Mouse (Mus musculus) MEL (cell line): ENCODE data around the gene Dlx2. TPM values are rescaled to one million over a fixed set of nuclear protein-coding genes. Genes with fewer than 3 reads are reported as not detected.
A peak's percentile ranks its signal among the peaks of the same experiment; 100 is the strongest.

Source experiments
- DNase-seq: peaks from one replicate; pipeline ENCODE4 v3.0.0; 2011; ENCODE audit warnings: low read depth, low spot score
- H3K27ac ChIP-seq: 2 replicates; pipeline ENCODE4 v1.5.1; 2012; ENCODE audit warnings: low read depth, mild to moderate bottlenecking, control low read depth, low read length, moderate library complexity; ENCODE audit not compliant: control insufficient read depth
- H3K27me3 ChIP-seq, 2 experiments: fragments of 150-350 bp in 1 of 2; sonication (generic) in 1 of 2; 2 replicates each; pipeline ENCODE4 v1.6.1; 2012; ENCODE audit warnings: low read length in 2 of 2, mild to moderate bottlenecking in 2 of 2, improper control_type of control experiment in 1 of 2, moderate library complexity in 1 of 2; ENCODE audit not compliant: insufficient read depth in 2 of 2, control insufficient read depth in 1 of 2
- H3K36me3 ChIP-seq, 2 experiments: 2 replicates each; pipeline ENCODE4 v1.6.1; 2012 to 2014; ENCODE audit warnings: low read length in 2 of 2, improper control_type of control experiment in 1 of 2, inconsistent platforms in 1 of 2, mild to moderate bottlenecking in 1 of 2; ENCODE audit not compliant: insufficient read depth in 2 of 2, control insufficient read depth in 1 of 2
- H3K4me1 ChIP-seq, 2 experiments: fragments of 150-350 bp in 1 of 2; sonication (generic) in 1 of 2; 2 replicates each; pipeline ENCODE4 v1.6.1; 2012; ENCODE audit warnings: low read length in 2 of 2, improper control_type of control experiment in 1 of 2, mild to moderate bottlenecking in 1 of 2; ENCODE audit not compliant: insufficient read depth in 2 of 2, control insufficient read depth in 1 of 2
- H3K4me3 ChIP-seq, 2 experiments: fragments of 150-350 bp in 1 of 2; sonication (generic) in 1 of 2; 2 replicates each; pipeline ENCODE4 v1.5.1; 2012; ENCODE audit warnings: low read depth in 2 of 2, low read length in 2 of 2, mild to moderate bottlenecking in 2 of 2, moderate library complexity in 2 of 2, control low read depth in 1 of 2, improper control_type of control experiment in 1 of 2; ENCODE audit not compliant: control insufficient read depth in 1 of 2, insufficient read depth in 1 of 2
- H3K79me2 ChIP-seq: 2 replicates; pipeline ENCODE4 v1.6.1; 2012; ENCODE audit warnings: mild to moderate bottlenecking, low read length, moderate library complexity; ENCODE audit not compliant: control insufficient read depth, poor library complexity, insufficient read depth
- H3K9ac ChIP-seq: 2 replicates; pipeline ENCODE4 v1.6.1; 2012; ENCODE audit warnings: low read depth, mild to moderate bottlenecking, control low read depth, low read length, moderate library complexity; ENCODE audit not compliant: control insufficient read depth, poor library complexity, severe bottlenecking
- H3K9me3 ChIP-seq: fragments of 150-350 bp; sonication (generic); replicated peaks from 2 replicates; pipeline ENCODE4 v1.6.1; 2012; ENCODE audit warnings: mild to moderate bottlenecking, low read length, improper control_type of control experiment, moderate library complexity; ENCODE audit not compliant: insufficient read depth
- CHD2 ChIP-seq: IDR thresholded peaks from 2 replicates; pipeline ENCODE4 v1.6.1; 2011; ENCODE audit warnings: low read length, improper control_type of control experiment
- CTCF ChIP-seq, 3 experiments: IDR thresholded peaks in 2 of 3; conservative IDR thresholded peaks in 1 of 3; 2 replicates each; pipeline ENCODE4 v1.5.1; 2011 to 2012; ENCODE audit warnings: low read length in 3 of 3, low read depth in 2 of 3, mild to moderate bottlenecking in 2 of 3, improper control_type of control experiment in 1 of 3, inconsistent platforms in 1 of 3, mixed read lengths in 1 of 3, moderate library complexity in 1 of 3; ENCODE audit not compliant: control insufficient read depth in 1 of 3, insufficient read depth in 1 of 3, poor library complexity in 1 of 3, severe bottlenecking in 1 of 3
- E2F4 ChIP-seq: IDR thresholded peaks from 2 replicates; pipeline ENCODE4 v1.6.1; 2011; ENCODE audit warnings: low read depth, low read length, improper control_type of control experiment, borderline replicate concordance
- EP300 ChIP-seq, 2 experiments: IDR thresholded peaks; 2 replicates each; pipeline ENCODE4 v1.6.1; 2011; ENCODE audit warnings: improper control_type of control experiment in 2 of 2, low read length in 2 of 2, low read depth in 1 of 2, mild to moderate bottlenecking in 1 of 2
- ETS1 ChIP-seq: IDR thresholded peaks from 2 replicates; pipeline ENCODE4 v1.6.1; 2012; ENCODE audit warnings: low read depth, mild to moderate bottlenecking, inconsistent platforms, low read length, improper control_type of control experiment, moderate library complexity
- KAT2A ChIP-seq: conservative IDR thresholded peaks from 2 replicates; pipeline ENCODE4 v1.6.1; 2012; ENCODE audit warnings: low read depth, low read length, improper control_type of control experiment, inconsistent platforms
- MAX ChIP-seq: IDR thresholded peaks from 2 replicates; pipeline ENCODE4 v1.6.1; 2011; ENCODE audit warnings: low read length, improper control_type of control experiment
- MXI1 ChIP-seq: IDR thresholded peaks from 2 replicates; pipeline ENCODE4 v1.6.1; 2011; ENCODE audit warnings: mild to moderate bottlenecking, low read depth, low read length, improper control_type of control experiment
- MYB ChIP-seq: IDR thresholded peaks from 2 replicates; pipeline ENCODE4 v1.6.1; 2011; ENCODE audit warnings: mild to moderate bottlenecking, low read depth, low read length, improper control_type of control experiment
- MYC ChIP-seq: IDR thresholded peaks from 2 replicates; pipeline ENCODE4 v1.6.1; 2011; ENCODE audit warnings: low read depth, mild to moderate bottlenecking, low read length, improper control_type of control experiment, moderate library complexity
- POLR2AphosphoS5 ChIP-seq: IDR thresholded peaks from 2 replicates; pipeline ENCODE4 v1.6.1; 2012; ENCODE audit warnings: low read depth, borderline replicate concordance, mild to moderate bottlenecking, inconsistent platforms, low read length, moderate library complexity, mixed read lengths
- RAD21 ChIP-seq: IDR thresholded peaks from 2 replicates; pipeline ENCODE4 v1.6.1; 2011; ENCODE audit warnings: mild to moderate bottlenecking, low read depth, low read length, improper control_type of control experiment
- SMC3 ChIP-seq: IDR thresholded peaks from 2 replicates; pipeline ENCODE4 v1.6.1; 2011; ENCODE audit warnings: low read depth, low read length, improper control_type of control experiment
- TBP ChIP-seq: IDR thresholded peaks from 2 replicates; pipeline ENCODE4 v1.8.0; 2011; ENCODE audit warnings: low read depth, low read length, improper control_type of control experiment
- TCF12 ChIP-seq: IDR thresholded peaks from 2 replicates; pipeline ENCODE4 v1.6.1; 2014; ENCODE audit warnings: low read depth, mild to moderate bottlenecking, inconsistent platforms, low read length, improper control_type of control experiment, moderate library complexity
- USF2 ChIP-seq, 2 experiments: IDR thresholded peaks; 2 replicates each; pipeline ENCODE4 v1.6.1; 2011 to 2012; ENCODE audit warnings: improper control_type of control experiment in 2 of 2, low read length in 2 of 2, borderline replicate concordance in 1 of 2, inconsistent platforms in 1 of 2, low read depth in 1 of 2, mild to moderate bottlenecking in 1 of 2; ENCODE audit not compliant: insufficient read depth in 1 of 2
- ZC3H11A ChIP-seq: IDR thresholded peaks from 2 replicates; pipeline ENCODE4 v1.6.1; 2012; ENCODE audit warnings: low read depth, mild to moderate bottlenecking, inconsistent platforms, low read length, improper control_type of control experiment
- ZKSCAN1 ChIP-seq: IDR thresholded peaks from 2 replicates; pipeline ENCODE4 v1.6.1; 2012; ENCODE audit warnings: low read depth, mild to moderate bottlenecking, inconsistent platforms, low read length, improper control_type of control experiment, moderate library complexity
- ZNF384 ChIP-seq: IDR thresholded peaks from 2 replicates; pipeline ENCODE4 v1.6.1; 2012; ENCODE audit warnings: low read depth, mild to moderate bottlenecking, inconsistent platforms, low read length, improper control_type of control experiment
- polyA plus RNA-seq, 2 experiments: library from polyadenylated mRNA; stranded (reverse) in 1 of 2; unstranded in 1 of 2; fragments of >175 nt in 1 of 2; fragments of >200 nt in 1 of 2; gene quantifications; 2 replicates each; pipeline versions ENCODE4 v1.2.1 to v1.2.4; 2012; ENCODE audit warnings: low replicate concordance in 2 of 2, low read depth in 1 of 2; ENCODE audit not compliant: insufficient read length in 2 of 2, insufficient read depth in 1 of 2, missing spikeins in 1 of 2
- total RNA-seq: library from RNA; depleted of rRNA; stranded (reverse); fragments of 300-350 nt; gene quantifications from 2 replicates; pipeline ENCODE4 v1.2.3, GENCODE M21; 2012

The Dlx2 gene
- total and polyA plus RNA-seq, 3 experiments, result not detected

GRCm38 (mm10) chr2:71556071-71556470 is 9.5 kb upstream of the Dlx2 start:
- Histone ChIP-seq H3K27ac (no peak overlapping the region), H3K4me1 (no peaks in the 10 kb centered on the region), H3K9me3 (no peaks in the 10 kb centered on the region), H3K79me2 (no peaks in the 10 kb centered on the region), H3K4me3 (no peak overlapping the region), H3K27me3 (peaks cover 2 to 6% of the 10 kb centered on the region in 2 experiments; a peak in 2 of 4 replicates), H3K9ac (no peak overlapping the region), H3K36me3 (no peaks in the 10 kb centered on the region)
- peak; percentile 29 for DNase-seq
- peak; percentile 24 to 42 (median 42) for TF ChIP-seq CTCF (IDR thresholded peaks at IDR 0.05 in 2 of 3, conservative IDR thresholded peaks at IDR 0.05 in 1 of 3; ENCODE audit: control insufficient read depth in 1 of 3, insufficient read depth in 1 of 3, low read depth in 2 of 3, low read length in 3 of 3, poor library complexity in 1 of 3, severe bottlenecking in 1 of 3)
- TF ChIP-seq EP300 (IDR thresholded peaks at IDR 0.05; ENCODE audit: low read depth in 1 of 2, low read length in 2 of 2), result no peak
- TF ChIP-seq TBP, result no peak
- TF ChIP-seq MYC, result no peak
- TF ChIP-seq POLR2AphosphoS5, result no peak
- no peak for TF ChIP-seq ETS1
- 0 out of 2 replicates have a peak, but pooled peaks have one; percentile 9 for TF ChIP-seq ZC3H11A
- TF ChIP-seq CHD2, result no peak
- TF ChIP-seq RAD21, result peak; percentile 40
- peak; percentile 36 for TF ChIP-seq SMC3
- no peak for TF ChIP-seq TCF12
- TF ChIP-seq USF2 (IDR thresholded peaks at IDR 0.05; ENCODE audit: borderline replicate concordance in 1 of 2, insufficient read depth in 1 of 2, low read depth in 1 of 2, low read length in 2 of 2), result no peak

DNA sequence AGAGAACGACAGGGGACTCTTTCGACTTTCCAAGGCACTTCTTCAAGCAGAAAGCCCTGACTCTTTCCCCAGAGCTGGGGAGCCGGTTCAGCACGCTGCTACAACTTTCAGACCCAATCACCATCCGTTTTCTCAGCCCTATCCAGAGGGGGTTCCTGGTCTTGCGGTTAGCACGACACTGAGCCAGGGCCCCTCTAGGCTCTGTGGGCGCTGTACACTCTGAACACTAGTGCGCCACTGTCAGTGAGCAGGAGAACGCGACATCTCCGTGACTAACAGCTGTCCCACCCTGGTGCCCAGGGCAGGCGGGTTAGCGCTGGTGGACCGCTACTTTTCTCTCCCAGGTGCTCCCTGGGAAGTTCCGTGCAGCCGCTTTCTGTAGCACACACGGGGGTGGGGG is 5.2 kb upstream of the Dlx2 start:
- H3K9me3 ChIP-seq, result no peaks in the 10 kb centered on the region
- no peak for TF ChIP-seq KAT2A
- no peak for TF ChIP-seq ZKSCAN1
- no peak for TF ChIP-seq ETS1
- no peak for TF ChIP-seq ZNF384
- no peak for TF ChIP-seq MYB
- TF ChIP-seq MXI1, result no peak
- no peak for TF ChIP-seq ZC3H11A
- TF ChIP-seq MAX, result no peak
- no peak for TF ChIP-seq CTCF (IDR thresholded peaks at IDR 0.05 in 2 of 3, conservative IDR thresholded peaks at IDR 0.05 in 1 of 3; ENCODE audit: control insufficient read depth in 1 of 3, insufficient read depth in 1 of 3, low read depth in 2 of 3, low read length in 3 of 3, poor library complexity in 1 of 3, severe bottlenecking in 1 of 3)
- TF ChIP-seq E2F4, result no peak
- TF ChIP-seq, all 39 proteins: peak for 0
- H3K36me3 ChIP-seq, result peaks cover 0 to 2% of the 10 kb centered on the region in 2 experiments; a peak in 1 of 4 replicates
- no peak for DNase-seq
- H3K4me3 ChIP-seq, result no peak overlapping the region
- H3K4me1 ChIP-seq, result no peaks in the 10 kb centered on the region; a peak in 1 of 4 replicates
- peaks cover 2 to 4% of the 10 kb centered on the region in 2 experiments for H3K27me3 ChIP-seq
- no peak overlapping the region for H3K27ac ChIP-seq
- no peaks in the 10 kb centered on the region for H3K79me2 ChIP-seq
- H3K9ac ChIP-seq, result no peak overlapping the region
